Mouse (Mus musculus): ENCODE measurements around the gene Gpx3. TPM values are rescaled to one million over a fixed set of nuclear protein-coding genes. Genes with fewer than 3 reads are reported as not detected.
A peak's percentile ranks its signal among the peaks of the same experiment; 100 is the strongest.

The Gpx3 gene
- polyA plus RNA-seq, 1 experiment from 2014 or later = 72.8 TPM

- no peak overlapping the region for H3K27ac ChIP-seq (replicated peaks)
- H3K4me1 ChIP-seq = peaks cover 27% of the 10 kb centered on the region
- no peak overlapping the region for H3K4me3 ChIP-seq
- H3K27me3 ChIP-seq (replicated peaks; ENCODE audit: low read depth, poor library complexity, severe bottlenecking) = 0 out of 2 replicates have a peak, but pooled peaks cover 9% of the 10 kb centered on the region
- WGBS = 93% methylated on average over 5 of the region's 5 CpGs
- H3K36me3 ChIP-seq (replicated peaks) = peaks cover 43% of the 10 kb centered on the region
- no peak for DNase-seq (ENCODE audit: low spot score)
- H3K9me3 ChIP-seq = no peaks in the 10 kb centered on the region
These were observed 5.0 kb downstream of the Gpx3 start for GRCm38 (mm10) chr11:54907259-54907658.

DNA sequence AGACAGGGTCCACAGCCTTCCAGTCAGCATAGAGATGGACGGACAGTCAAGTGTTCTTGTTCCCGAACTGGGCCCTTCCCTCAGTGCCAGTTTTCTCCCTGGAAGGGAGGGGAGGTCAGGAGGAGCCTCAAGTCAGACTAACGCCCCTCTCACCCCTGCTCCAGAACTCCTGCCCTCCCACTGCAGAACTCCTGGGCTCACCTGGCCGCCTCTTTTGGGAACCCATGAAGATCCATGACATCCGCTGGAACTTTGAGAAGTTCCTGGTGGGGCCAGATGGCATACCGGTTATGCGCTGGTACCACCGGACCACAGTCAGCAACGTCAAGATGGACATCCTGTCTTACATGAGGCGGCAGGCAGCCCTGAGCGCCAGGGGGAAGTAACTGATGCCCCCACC, 7.0 kb downstream of the Gpx3 start:
- Histone ChIP-seq H3K27me3 (replicated peaks; ENCODE audit: low read depth, poor library complexity, severe bottlenecking) (no peaks in the 10 kb centered on the region), H3K27ac (replicated peaks) (no peak overlapping the region), H3K9me3 (no peaks in the 10 kb centered on the region), H3K36me3 (replicated peaks) (peaks cover 52% of the 10 kb centered on the region), H3K4me3 (no peak overlapping the region), H3K4me1 (peaks cover 7% of the 10 kb centered on the region)
- 91% methylated on average over 11 of the region's 11 CpGs for WGBS
- no peak for DNase-seq (ENCODE audit: low spot score)

DNA sequence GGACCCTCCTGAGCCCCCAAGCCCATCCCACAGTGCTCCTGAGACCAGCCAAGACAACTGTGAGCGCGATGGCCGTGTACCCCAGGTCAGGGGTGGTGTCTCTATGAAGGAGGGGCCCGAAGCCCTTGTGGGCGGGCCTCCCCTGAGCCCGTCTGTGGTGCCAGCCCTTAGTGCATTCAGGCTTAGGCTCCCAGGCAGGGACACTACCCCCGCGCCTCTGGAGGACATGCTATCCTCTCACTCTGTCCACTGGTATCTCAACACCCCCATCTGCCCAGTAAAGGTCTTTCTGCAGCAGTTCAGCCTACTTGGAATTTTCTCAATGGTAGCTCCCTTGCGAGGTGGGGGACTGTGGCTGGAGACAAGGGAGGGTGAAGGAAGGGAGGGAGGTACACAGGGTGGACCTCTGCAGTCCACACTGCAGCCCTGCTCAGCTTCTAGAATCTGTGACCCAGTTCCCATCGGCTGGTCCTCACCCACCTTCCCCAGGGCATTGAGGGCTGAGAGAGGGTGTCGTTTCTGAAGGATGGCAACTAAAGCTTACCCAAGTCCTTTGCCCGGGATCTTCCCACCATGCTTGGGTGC, 7.9 kb downstream of the Gpx3 start:
- no peak overlapping the region for H3K4me3 ChIP-seq
- DNase-seq (ENCODE audit: low spot score) = no peak
- H3K9me3 ChIP-seq = no peaks in the 10 kb centered on the region
- H3K27me3 ChIP-seq (replicated peaks; ENCODE audit: low read depth, poor library complexity, severe bottlenecking) = no peaks in the 10 kb centered on the region
- no peaks in the 10 kb centered on the region for H3K4me1 ChIP-seq
- 85% methylated on average over 12 of the region's 12 CpGs for WGBS
- H3K36me3 ChIP-seq (replicated peaks) = peaks cover 59% of the 10 kb centered on the region
- H3K27ac ChIP-seq (replicated peaks) = no peak overlapping the region

- WGBS = 81% methylated on average over 3 of the region's 3 CpGs
- Histone ChIP-seq H3K27me3 (replicated peaks; ENCODE audit: low read depth, poor library complexity, severe bottlenecking) (no peaks in the 10 kb centered on the region), H3K36me3 (replicated peaks) (peaks cover 63% of the 10 kb centered on the region), H3K4me1 (no peaks in the 10 kb centered on the region), H3K27ac (replicated peaks) (no peak overlapping the region), H3K4me3 (no peak overlapping the region), H3K9me3 (no peaks in the 10 kb centered on the region)
- DNase-seq (ENCODE audit: low spot score) = no peak
These were observed 8.9 kb downstream of the Gpx3 start for GRCm38 (mm10) chr11:54911201-54911600.

DNA sequence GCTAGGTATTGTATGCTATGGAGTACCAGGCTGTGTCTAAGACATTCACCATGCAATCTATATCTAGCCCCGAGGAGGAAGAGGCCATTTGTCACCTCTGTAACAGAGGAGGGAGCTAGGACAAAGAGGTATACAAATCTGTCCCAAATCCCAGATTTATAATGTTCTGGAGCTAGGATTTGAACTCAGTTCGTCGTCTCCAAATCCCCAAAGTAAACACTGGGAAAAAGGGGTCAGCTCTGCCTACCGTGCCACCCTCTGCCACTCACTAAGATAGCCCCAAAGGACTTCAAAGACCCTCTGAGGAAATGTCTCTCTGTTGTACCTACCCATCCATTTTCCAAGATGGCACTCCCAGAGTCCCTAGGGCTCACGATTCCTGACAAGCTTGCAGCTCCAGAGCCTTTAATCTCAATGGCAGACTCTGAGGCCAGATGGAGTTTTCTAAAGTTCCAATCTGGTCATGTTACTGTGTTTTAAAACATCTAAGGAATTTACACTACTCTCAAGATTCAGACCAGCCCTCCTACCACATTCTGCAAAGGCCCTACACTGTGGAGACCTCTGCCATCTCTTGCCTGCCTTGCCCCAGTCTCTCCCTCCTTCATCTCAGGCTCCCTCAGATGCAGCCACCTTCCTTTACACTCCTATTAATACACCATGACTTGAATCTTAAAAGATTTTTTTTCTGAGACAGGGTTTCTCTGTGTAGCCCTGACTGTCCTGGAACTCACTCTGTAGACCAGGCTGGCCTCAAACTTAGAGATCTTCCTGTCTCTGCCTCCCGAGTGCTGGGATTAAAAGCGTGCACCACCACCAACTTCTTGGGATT, 9.6 kb downstream of the Gpx3 start:
- Histone ChIP-seq H3K4me3 (no peak overlapping the region), H3K4me1 (no peaks in the 10 kb centered on the region), H3K36me3 (replicated peaks) (peaks cover 70% of the 10 kb centered on the region), H3K27me3 (replicated peaks; ENCODE audit: low read depth, poor library complexity, severe bottlenecking) (no peaks in the 10 kb centered on the region), H3K27ac (replicated peaks) (no peak overlapping the region), H3K9me3 (no peaks in the 10 kb centered on the region)
- WGBS = 90% methylated on average over 7 of the region's 7 CpGs
- DNase-seq (ENCODE audit: low spot score) = no peak

GRCm38 (mm10) chr11:54912503-54913316, 10.5 kb downstream of the Gpx3 start:
- Histone ChIP-seq H3K27me3 (replicated peaks; ENCODE audit: low read depth, poor library complexity, severe bottlenecking) (no peaks in the 10 kb centered on the region), H3K27ac (replicated peaks) (no peak overlapping the region), H3K36me3 (replicated peaks) (peaks cover 78% of the 10 kb centered on the region), H3K4me3 (no peak overlapping the region), H3K9me3 (no peaks in the 10 kb centered on the region), H3K4me1 (no peaks in the 10 kb centered on the region)
- WGBS = 89% methylated on average over 9 of the region's 9 CpGs
- no peak for DNase-seq (ENCODE audit: low spot score)

DNA sequence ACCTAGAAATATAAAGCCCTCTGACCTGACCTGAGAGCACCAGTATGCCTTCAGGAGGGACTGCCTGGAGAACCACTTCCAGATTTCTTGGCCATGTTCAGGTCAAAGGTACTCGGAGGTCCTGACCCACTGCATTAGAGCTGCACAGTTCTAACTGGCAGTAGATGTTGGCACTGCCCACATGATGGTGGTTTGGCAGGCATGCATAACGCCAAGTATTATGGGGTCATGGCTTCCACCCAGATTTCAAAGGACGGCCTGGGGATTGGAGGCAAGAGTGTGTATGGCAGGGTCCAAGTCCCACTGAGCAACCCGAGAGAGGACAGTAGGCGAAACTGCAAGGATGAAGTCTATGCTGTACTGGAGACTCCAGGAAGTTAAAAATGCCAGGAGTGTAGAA, 11.6 kb downstream of the Gpx3 start:
- Histone ChIP-seq H3K4me1 (no peaks in the 10 kb centered on the region), H3K36me3 (replicated peaks) (peaks cover 80% of the 10 kb centered on the region), H3K27ac (replicated peaks) (no peak overlapping the region), H3K27me3 (replicated peaks; ENCODE audit: low read depth, poor library complexity, severe bottlenecking) (no peaks in the 10 kb centered on the region), H3K4me3 (no peak overlapping the region), H3K9me3 (no peaks in the 10 kb centered on the region)
- no peak for DNase-seq (ENCODE audit: low spot score)
- 90% methylated on average over 5 of the region's 5 CpGs for WGBS

GRCm38 (mm10) chr11:54917461-54917860, 15.2 kb downstream of the Gpx3 start:
- WGBS = 92% methylated on average over 7 of the region's 7 CpGs
- H3K36me3 ChIP-seq (replicated peaks) = peaks cover 63% of the 10 kb centered on the region
- H3K4me1 ChIP-seq = peaks cover 16% of the 10 kb centered on the region

DNA sequence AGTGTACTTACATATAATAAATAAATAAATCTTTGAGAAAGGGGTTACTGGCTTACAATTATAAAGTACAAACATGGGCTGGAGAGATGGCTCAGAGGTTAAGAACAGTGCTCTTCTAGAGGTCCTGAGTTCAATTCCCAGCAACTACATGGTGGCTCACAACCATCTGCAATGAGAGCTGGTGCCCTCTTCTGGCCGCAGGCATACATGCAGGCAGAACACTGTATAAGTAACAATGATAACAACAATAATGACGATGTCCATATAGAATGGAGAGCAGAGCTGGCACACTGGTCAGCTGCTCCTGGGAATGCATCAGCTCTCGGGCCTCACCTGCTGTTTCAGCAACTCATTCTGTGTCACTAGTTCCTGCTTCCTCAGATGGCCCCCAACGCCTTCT, 16.0 kb downstream of the Gpx3 start:
- Histone ChIP-seq H3K4me1 (peaks cover 16% of the 10 kb centered on the region), H3K27ac (replicated peaks) (no peak overlapping the region), H3K4me3 (no peak overlapping the region), H3K9me3 (no peaks in the 10 kb centered on the region), H3K36me3 (replicated peaks) (peaks cover 70% of the 10 kb centered on the region), H3K27me3 (replicated peaks; ENCODE audit: low read depth, poor library complexity, severe bottlenecking) (no peaks in the 10 kb centered on the region)
- no peak for DNase-seq (ENCODE audit: low spot score)
- WGBS = 86% methylated on average over 4 of the region's 4 CpGs

More at GRCm38 (mm10) chr11:54917461-54917860, 15.2 kb downstream of the Gpx3 start:
- Histone ChIP-seq H3K27ac (replicated peaks) (no peak overlapping the region), H3K27me3 (replicated peaks; ENCODE audit: low read depth, poor library complexity, severe bottlenecking) (no peaks in the 10 kb centered on the region), H3K4me3 (no peak overlapping the region), H3K9me3 (no peaks in the 10 kb centered on the region)
- no peak for DNase-seq (ENCODE audit: low spot score)

DNA sequence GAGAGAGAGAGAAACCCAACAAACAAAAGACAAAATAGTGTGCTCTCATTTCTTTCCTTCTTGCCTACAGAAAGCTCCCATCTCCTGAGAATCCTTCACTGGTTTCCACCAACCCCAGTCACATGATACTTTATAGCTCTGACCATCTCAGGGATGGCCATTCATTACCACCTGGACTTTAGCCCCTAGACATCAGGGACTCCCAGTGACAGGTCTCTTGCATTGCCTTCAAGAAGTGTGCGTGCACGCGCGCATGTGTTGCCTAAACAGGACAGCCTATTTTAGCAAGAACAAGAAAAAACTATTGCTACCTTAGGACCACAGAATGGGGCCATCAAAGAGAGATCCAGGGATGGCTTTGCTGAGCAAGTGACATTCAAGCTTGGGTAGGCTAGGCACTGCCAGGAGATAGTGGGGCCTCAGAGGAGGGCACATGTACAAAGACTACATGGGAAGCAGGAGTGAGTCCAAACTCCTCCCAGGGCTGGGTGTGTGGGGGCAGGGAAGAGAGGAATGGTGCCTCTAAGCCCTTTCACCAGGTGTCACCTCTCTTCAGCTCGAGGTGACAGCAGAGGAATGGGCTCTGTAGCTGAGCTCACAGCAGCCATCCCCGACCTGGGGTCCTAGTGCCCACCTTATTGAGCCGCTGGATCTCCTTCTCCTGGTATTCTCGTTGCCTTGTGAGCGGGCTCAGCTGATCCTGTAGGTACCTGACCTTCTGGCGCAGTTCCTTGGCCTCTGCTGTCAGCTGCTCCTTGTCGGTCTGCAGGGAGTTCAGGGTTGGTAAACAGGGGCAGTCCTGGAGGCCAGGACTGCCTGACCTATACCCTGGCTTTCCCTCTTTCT, 18.1 kb downstream of the Gpx3 start:
- Histone ChIP-seq H3K4me1 (peaks cover 16% of the 10 kb centered on the region), H3K4me3 (no peak overlapping the region), H3K27me3 (replicated peaks; ENCODE audit: low read depth, poor library complexity, severe bottlenecking) (no peaks in the 10 kb centered on the region), H3K27ac (replicated peaks) (no peak overlapping the region), H3K9me3 (no peaks in the 10 kb centered on the region), H3K36me3 (replicated peaks) (peaks cover 70% of the 10 kb centered on the region)
- DNase-seq (ENCODE audit: low spot score) = no peak
- WGBS = 69% methylated on average over 11 of the region's 11 CpGs

DNA sequence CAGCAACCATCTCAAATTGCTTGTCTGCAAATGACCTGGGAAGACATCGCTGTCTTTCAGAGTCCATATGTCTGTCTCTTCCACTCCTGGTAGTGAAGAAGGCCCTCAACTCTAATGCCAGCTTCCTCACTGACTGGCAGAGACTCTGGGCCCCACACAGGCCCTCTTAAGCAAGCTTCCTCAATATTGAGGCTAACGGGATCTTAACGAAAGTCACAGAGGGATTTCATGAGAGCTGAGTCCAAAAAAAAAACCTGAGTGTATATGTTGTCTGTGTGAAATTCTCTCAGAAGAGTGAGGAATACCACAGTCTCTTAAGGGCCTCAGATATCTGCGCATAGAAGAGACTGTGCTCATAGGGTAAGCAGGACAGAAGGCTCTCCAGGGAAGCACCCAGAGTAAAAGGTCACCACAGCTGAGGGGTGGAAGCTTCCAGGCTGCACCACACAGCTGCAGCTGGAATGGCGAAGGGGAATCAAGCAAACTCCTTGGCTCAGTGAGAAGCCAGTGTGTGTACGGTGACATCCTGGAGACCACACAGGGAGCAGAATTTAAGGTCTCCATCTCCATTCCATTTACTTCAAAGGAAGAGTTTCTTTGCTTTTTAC, 18.8 kb downstream of the Gpx3 start:
- 72% methylated on average over 6 of the region's 6 CpGs for WGBS

More for the DNA sequence above, 18.8 kb downstream of the Gpx3 start:
- Histone ChIP-seq H3K27me3 (replicated peaks; ENCODE audit: low read depth, poor library complexity, severe bottlenecking) (no peaks in the 10 kb centered on the region), H3K4me3 (no peak overlapping the region), H3K9me3 (no peaks in the 10 kb centered on the region), H3K27ac (replicated peaks) (0 out of 2 replicates have a peak overlapping the region, but pooled peaks have one; percentile 16), H3K36me3 (replicated peaks) (peaks cover 74% of the 10 kb centered on the region), H3K4me1 (peaks cover 16% of the 10 kb centered on the region)
- no peak for DNase-seq (ENCODE audit: low spot score)

Data from embryonic facial prominence, embryonic 10.5 days (tissue).